Mouse (Mus musculus): ENCODE data around the gene 4930523C07Rik. TPM values are rescaled to one million over a fixed set of nuclear protein-coding genes. Genes with fewer than 3 reads are reported as not detected.

The 4930523C07Rik gene
- total RNA-seq, 2 experiments from 2014 or later = 2.9 to 4.5 TPM

- no peak for DNase-seq (ENCODE audit: low spot score in 2 of 2)
These were observed 1.0 kb downstream of the 4930523C07Rik start for GRCm38 (mm10) chr1:160045056-160045715.

GRCm38 (mm10) chr1:160045971-160046370, 1.8 kb downstream of the 4930523C07Rik start:
- DNase-seq (ENCODE audit: low spot score in 2 of 2) = no peak

DNA sequence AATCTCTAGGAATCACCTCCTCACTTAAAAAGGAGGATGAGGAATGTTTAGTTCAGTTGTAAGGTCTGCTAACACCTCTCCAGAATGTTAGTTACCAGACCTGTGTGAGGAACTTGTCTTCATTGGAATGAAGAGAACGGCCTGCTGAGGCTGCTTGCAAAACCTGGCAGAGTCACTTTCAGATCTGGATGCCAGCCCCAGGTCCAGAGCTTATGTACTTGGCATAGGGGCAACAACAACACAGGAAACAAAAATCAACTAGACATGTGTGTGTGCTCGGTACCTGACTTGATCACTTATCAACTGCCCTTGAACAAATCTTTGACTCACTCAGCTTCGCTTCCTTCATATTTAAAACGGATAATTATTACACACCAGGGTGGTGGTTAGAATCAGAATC, 2.6 kb downstream of the 4930523C07Rik start:
- DNase-seq (ENCODE audit: low spot score in 2 of 2) = no peak

DNA sequence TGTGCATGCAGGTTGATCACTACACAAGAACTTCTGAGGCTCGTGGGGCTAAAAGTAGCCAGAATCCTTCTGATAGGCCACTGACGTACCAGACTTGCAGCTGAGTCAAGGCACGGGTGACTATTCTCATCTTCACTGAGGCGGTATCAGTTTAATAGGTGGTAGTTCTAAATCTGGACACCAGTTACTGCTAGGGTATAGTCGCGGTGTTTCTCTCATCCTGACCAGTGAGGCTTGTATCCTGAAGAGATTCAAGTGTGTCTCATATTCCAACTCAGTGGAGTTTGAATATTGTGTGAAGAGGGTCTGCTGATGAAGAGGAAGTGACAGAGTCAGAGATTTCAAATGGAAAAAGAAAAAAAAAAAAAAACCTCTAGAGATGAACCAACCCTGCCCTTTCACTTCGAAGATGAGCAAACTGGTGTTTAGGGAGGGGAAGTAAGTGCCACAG, 3.3 kb downstream of the 4930523C07Rik start:
- no peak for DNase-seq (ENCODE audit: low spot score in 2 of 2)

- DNase-seq (ENCODE audit: low spot score in 2 of 2) = no peak
These were observed 5.1 kb downstream of the 4930523C07Rik start for GRCm38 (mm10) chr1:160049131-160049880.

GRCm38 (mm10) chr1:160050898-160051297, 6.7 kb downstream of the 4930523C07Rik start:
- no peak for DNase-seq (ENCODE audit: low spot score in 2 of 2)

GRCm38 (mm10) chr1:160052556-160053315, 8.6 kb downstream of the 4930523C07Rik start:
- no peak for DNase-seq (ENCODE audit: low spot score in 2 of 2)

DNA sequence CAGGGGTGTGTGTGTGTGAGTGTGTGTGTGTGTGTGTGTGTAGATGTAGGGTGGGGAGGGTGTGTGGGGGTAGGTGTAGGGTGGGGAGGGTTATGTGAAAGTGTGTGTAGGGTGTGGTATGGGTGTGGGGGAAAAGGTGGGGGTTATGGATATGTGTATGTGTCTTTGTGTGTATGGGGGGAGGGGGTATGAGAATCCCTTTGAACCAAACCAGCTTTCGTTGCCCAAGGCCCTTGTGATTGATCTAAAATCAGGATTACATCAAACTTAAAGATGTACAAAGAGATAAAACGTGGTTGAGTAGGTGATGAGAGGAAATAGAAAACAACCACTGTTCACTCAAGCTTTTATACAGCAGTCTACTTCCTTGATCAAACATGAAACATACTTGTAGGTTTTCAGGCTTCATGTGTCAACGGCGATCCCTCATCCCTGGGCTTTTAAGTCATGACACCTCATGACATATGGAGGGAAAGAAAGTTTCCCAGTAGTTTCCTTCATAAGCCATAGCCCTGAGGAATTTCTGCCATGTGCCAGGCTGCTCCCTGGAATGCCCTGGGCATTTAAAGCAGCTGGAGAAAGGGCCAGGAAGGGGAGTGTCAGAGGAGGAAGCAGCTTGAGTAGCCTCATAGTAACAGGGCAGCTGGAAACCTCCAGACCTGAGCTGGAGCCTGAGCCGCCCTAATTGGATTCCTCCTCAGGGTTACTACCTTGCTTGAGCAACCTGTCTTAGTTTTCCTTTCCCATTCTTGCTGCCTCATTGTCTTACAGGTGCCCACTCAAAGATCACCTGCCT, 9.5 kb downstream of the 4930523C07Rik start:
- no peak for DNase-seq (ENCODE audit: low spot score in 2 of 2)

- no peak for DNase-seq (ENCODE audit: low spot score in 2 of 2)
These were observed 10.3 kb downstream of the 4930523C07Rik start for GRCm38 (mm10) chr1:160054366-160055078.

DNA sequence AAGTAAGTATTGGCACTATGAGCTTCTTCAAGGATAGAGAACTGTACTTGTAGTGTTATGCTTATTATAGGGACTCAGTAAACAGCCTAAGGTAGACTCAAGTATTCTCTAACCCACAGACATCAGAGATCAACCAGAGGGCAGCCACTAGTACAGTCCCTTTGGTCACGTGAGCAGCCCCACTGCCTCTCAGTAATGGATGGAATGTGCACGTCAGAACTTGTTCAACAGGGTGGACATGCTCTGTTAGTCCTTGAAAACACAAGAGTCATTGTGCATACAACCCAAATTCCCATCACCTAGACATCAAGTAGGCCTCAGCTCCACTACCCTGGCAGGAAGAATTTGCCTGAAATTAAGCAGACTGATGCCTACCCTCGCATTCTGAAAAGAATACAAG, 13.5 kb downstream of the 4930523C07Rik start:
- no peak for DNase-seq (ENCODE audit: low spot score in 2 of 2)

GRCm38 (mm10) chr1:160059908-160060307, 15.7 kb downstream of the 4930523C07Rik start:
- no peak for DNase-seq (ENCODE audit: low spot score in 2 of 2)

DNA sequence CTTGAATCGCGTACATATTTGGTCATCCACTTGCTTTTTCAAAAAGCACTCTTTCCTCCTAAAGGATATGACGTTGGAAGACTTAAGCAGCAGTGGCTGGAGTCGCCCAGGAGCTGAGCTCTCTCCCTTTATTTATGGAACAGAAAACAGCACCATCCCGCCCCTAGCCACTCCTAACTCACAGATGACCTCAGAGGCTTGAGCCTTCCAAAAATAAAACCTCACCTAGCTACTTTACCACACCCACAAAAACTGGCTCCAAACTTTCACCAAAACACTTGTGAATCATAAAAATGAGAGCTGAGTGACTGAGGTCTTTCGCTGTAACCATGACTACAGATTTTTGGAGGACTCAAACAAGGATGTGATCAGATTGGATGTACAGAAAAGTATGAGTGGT, 16.4 kb downstream of the 4930523C07Rik start:
- no peak for DNase-seq (ENCODE audit: low spot score in 2 of 2)

GRCm38 (mm10) chr1:160061321-160061720, 17.1 kb downstream of the 4930523C07Rik start:
- DNase-seq (ENCODE audit: low spot score in 2 of 2) = no peak

- no peak for DNase-seq (ENCODE audit: low spot score in 2 of 2)
These were observed 17.7 kb downstream of the 4930523C07Rik start for GRCm38 (mm10) chr1:160061725-160062366.

DNA sequence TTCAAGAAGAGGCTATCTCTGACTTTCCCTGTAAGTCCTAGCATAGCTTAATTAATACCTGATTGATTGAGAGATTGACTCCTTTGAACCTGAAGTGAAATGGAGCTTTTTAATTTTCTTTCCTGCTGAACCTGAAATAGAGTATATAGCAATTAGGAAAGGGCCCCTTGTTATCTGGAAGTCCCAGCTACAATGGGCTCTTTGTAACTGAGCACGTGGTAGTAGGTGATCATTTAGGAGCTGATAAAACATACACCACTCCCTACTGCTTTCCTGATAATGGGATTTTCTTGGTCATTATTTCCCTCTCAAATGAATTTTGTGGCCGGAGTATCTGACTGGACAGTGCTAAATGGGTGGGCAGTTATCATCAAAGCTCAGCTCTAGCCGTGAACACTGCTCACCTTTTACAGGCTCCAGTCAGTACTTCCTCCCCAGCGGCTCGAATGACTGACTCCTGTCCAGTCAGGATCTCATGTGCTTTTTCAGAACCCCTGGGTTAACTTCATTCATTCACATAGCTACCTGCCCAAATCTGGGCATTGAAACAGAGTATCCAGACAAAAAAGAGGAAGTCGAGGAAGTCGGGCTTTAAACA, 20.5 kb downstream of the 4930523C07Rik start:
- DNase-seq (ENCODE audit: low spot score in 2 of 2) = no peak

GRCm38 (mm10) chr1:160078882-160079661, 34.9 kb downstream of the 4930523C07Rik start:
- DNase-seq (ENCODE audit: low spot score in 2 of 2) = no peak

- peak; percentile 84 to 92 for DNase-seq (ENCODE audit: low spot score in 2 of 2)
These were observed 36.7 kb downstream of the 4930523C07Rik start for GRCm38 (mm10) chr1:160080800-160081436.

- DNase-seq (ENCODE audit: low spot score in 2 of 2) = no peak
These were observed 38.5 kb downstream of the 4930523C07Rik start for GRCm38 (mm10) chr1:160082647-160083046.
